Mouse (Mus musculus): ENCODE results near the gene Gldc. TPM values are rescaled to one million over a fixed set of nuclear protein-coding genes. Genes with fewer than 3 reads are reported as not detected.

The Gldc gene
- total RNA-seq, 2 experiments from 2014 or later = 22.6 to 24.5 TPM

- DNase-seq (ENCODE audit: low spot score in 2 of 2) = no peak
Observed at GRCm38 (mm10) chr19:30108616-30109015, 66.6 kb downstream of the Gldc start.

- peak in 1 of 2 experiments; percentile 5 for DNase-seq (ENCODE audit: low spot score in 2 of 2)
Observed at GRCm38 (mm10) chr19:30107221-30107845, 67.9 kb downstream of the Gldc start.

- DNase-seq (ENCODE audit: low spot score in 2 of 2) = no peak
Observed at GRCm38 (mm10) chr19:30105045-30105842, 70.0 kb downstream of the Gldc start.

- no peak for DNase-seq (ENCODE audit: low spot score in 2 of 2)
Observed at GRCm38 (mm10) chr19:30102620-30103019, 72.6 kb downstream of the Gldc start.

- no peak for DNase-seq (ENCODE audit: low spot score in 2 of 2)
Observed at GRCm38 (mm10) chr19:30100571-30100970, 74.7 kb downstream of the Gldc start.

- no peak for DNase-seq (ENCODE audit: low spot score in 2 of 2)
Observed at GRCm38 (mm10) chr19:30097039-30097438, 78.2 kb downstream of the Gldc start.

- DNase-seq (ENCODE audit: low spot score in 2 of 2) = peak in 1 of 2 experiments; percentile 7
Observed at GRCm38 (mm10) chr19:30096186-30096585, 79.0 kb downstream of the Gldc start.

GRCm38 (mm10) chr19:30091644-30092295 lies 83.5 kb downstream of the Gldc start:
- DNase-seq (ENCODE audit: low spot score in 2 of 2) = no peak

GRCm38 (mm10) chr19:30090163-30090562 lies 85.1 kb downstream of the Gldc start:
- no peak for DNase-seq (ENCODE audit: low spot score in 2 of 2)

- no peak for DNase-seq (ENCODE audit: low spot score in 2 of 2)
Observed at GRCm38 (mm10) chr19:30065797-30066196, 109.4 kb downstream of the Gldc start.

- no peak for DNase-seq (ENCODE audit: low spot score in 2 of 2)
Observed at GRCm38 (mm10) chr19:30054218-30054617, 121.0 kb downstream of the Gldc start.

- DNase-seq (ENCODE audit: low spot score in 2 of 2) = no peak
Observed at GRCm38 (mm10) chr19:30051479-30051878, 123.8 kb downstream of the Gldc start.

- DNase-seq (ENCODE audit: low spot score in 2 of 2) = no peak
Observed at GRCm38 (mm10) chr19:30050584-30050983, 124.6 kb downstream of the Gldc start.

Other genes with a start within 250 kb of the Gldc start
- gene Trpd52l3, start 171.6 kb downstream of the Gldc start, total RNA-seq (2021) = not detected
- gene Uhrf2, start 144.9 kb downstream of the Gldc start, total RNA-seq (2021) = 10 to 100 TPM; 49.9 to 50.2 TPM
- under 1 TPM in 1 of 2 experiments, not detected in 1; 0.34 TPM for gene Mbl2, start 57.5 kb upstream of the Gldc start, total RNA-seq (2021)